Mouse (Mus musculus) heart, postnatal 14 days (tissue): ENCODE data around the gene Atp1a4. TPM values are rescaled to one million over a fixed set of nuclear protein-coding genes. Genes with fewer than 3 reads are reported as not detected.
A peak's percentile ranks its signal among the peaks of the same experiment; 100 is the strongest.
"Not testable (repeated sequence)": the region's sequence is repeated elsewhere in the genome, so short reads cannot be mapped to it uniquely, and the experiment has no call there.

Experiments used
- DNase-seq, 2 experiments: peaks; one replicate each; pipeline ENCODE4 v3.0.0; 2021 to 2022
- intact Hi-C: fragments of 180-260 bp; cut with DNase I; formaldehyde crosslinking; loops from one replicate; pipeline ENCODE4 v1.15.1; 2025
- total RNA-seq, 2 experiments: library from RNA; stranded (reverse); gene quantifications; 2 replicates each; pipeline ENCODE4 v1.2.3; 2021

Atp1a4 gene
- total RNA-seq, 2 experiments from 2014 or later: not detected

DNA sequence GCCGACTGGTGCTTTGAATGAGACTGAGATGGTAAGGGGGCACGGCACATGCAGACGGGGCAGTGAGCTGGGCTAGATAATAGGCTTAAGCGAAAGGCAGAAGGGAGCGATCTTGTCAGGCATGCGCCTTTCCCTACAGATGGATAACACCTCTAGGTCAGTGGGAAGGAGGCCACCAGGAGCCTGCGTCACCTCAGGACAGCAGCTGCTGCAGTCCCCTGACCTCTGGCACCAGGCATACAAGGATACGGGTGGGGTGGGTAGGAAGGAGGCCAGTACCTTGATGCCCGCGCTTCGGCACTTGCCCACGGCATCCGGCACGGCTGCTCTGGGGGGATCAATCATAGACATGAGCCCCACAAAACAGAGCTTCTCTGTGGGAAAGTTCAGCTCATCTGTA, 26.0 kb upstream of the Atp1a4 start:
- intact Hi-C loops: no loop called here
- no peak for DNase-seq

- intact Hi-C loops: no loop called here
- no peak for DNase-seq
Measured at GRCm38 (mm10) chr1:172283073-172283472, 24.9 kb upstream of the Atp1a4 start.

GRCm38 (mm10) chr1:172281522-172282254, 23.5 kb upstream of the Atp1a4 start:
- intact Hi-C loops: no loop called here
- DNase-seq: no peak

DNA sequence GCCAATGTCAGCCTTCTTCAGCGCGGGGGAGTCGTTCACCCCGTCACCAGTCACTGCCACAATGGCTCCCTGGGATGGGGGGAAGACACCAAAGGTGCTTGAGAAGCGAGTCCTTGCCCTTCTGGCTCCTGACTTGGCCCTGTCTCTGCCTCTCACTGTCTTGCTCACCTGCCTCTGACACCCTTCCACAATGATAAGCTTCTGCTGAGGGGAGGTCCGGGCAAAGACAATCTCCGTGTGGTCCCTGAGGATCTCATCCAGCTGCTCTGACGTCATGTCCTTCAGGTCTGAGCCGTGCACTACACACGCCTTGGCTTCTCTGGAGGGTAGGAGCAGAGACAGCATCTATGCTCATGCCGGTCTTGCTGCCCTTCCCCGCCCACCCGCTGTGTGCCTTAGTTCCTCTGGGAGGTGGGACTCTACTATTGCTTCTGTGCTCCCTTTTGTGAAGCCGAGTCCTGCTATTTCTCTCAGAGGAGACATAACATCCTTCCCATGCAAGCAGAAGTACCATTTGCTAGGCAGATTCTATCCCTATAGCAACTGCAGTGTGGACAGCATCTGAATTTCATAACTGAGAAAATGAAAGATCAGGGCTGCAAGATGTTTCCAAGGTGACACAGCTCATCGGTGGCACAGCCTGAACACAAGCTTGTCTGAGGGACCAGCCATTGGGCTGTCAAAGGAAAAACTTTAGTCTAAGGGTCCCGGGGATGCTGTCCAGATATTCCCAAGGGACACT, 21.7 kb upstream of the Atp1a4 start:
- intact Hi-C loops: no loop called here
- no peak for DNase-seq

- intact Hi-C loops: no loop called here
- DNase-seq: no peak
Measured at GRCm38 (mm10) chr1:172278328-172278727, 20.1 kb upstream of the Atp1a4 start.

GRCm38 (mm10) chr1:172277172-172277571, 19.0 kb upstream of the Atp1a4 start:
- DNase-seq: no peak
- intact Hi-C loops: no loop called here

DNA sequence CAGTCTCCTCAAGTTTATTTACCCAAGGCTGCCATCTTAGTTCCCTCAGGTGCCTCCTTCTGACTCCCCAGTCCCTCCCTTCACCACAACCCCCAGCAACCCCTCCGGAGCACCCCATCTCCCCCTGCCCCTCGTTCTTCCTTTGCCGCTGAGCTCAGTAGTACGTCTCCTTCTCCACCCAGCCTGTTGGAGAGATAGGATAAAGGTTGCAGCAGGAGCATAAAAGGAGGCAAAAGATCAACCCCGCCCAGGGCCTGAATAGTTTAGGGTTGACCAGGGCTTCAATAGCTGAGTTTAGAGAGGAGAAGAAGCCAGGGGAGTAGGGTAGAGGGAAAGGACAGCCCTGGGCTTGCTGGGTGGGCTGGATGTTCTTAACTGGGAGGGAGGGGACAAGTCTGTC, 16.3 kb upstream of the Atp1a4 start:
- DNase-seq: no peak
- intact Hi-C loops: no loop called here

DNA sequence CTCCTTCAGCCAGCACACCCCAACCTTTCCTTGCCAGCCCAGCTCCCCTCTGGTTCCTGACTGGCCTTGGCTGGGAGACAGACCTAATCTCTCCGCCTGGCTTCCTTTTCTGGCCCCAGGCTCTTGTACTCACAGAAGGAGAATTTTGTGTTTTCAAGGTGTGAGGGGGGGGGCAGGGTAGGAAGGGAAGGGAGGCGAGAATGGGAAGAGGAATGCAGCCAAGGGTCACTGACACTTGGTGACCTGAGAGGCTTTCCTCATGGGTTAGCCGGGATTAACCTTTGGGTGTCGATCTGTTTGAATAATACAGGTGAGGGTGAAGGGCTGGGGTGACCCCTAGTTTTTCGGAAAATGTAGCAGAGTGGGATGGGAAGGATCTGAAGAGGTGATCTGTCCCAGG, 15.9 kb upstream of the Atp1a4 start:
- no peak for DNase-seq
- intact Hi-C loops: no loop called here

DNA sequence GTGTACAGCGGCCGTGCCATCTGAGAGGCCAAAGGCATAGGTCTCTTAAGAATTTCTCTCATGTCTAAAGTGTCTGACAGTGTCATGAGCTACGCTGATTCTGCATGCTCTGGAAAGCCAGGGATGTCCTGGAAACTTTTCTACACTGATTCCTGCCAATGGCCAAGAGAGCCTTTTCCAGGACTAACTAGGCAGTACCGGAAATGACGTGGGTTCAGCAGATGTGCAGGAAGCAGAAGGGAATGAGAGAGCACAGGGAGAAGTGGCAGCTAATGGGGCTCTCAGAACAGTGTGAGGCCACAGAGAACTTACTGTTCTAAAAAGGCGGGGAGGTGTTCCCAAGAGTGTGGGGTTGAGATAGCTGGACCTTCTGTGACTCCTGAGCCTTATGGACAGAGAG, 15.2 kb upstream of the Atp1a4 start:
- intact Hi-C loops: no loop called here
- peak; percentile 33 to 55 for DNase-seq

GRCm38 (mm10) chr1:172271765-172272164, 13.6 kb upstream of the Atp1a4 start:
- intact Hi-C loops: no loop called here
- DNase-seq: no peak

- intact Hi-C loops: no loop called here
- DNase-seq: no peak
Measured at GRCm38 (mm10) chr1:172271208-172271607, 13.0 kb upstream of the Atp1a4 start.

GRCm38 (mm10) chr1:172261477-172262078, 3.4 kb upstream of the Atp1a4 start, which contains the start of gene Igsf8:
TSS of gene Igsf8 (plus strand) at chr1:172261641.
- intact Hi-C loops: no loop called here
- DNase-seq: no peak

GRCm38 (mm10) chr1:172247679-172248078, 10.5 kb downstream of the Atp1a4 start:
- DNase-seq: peak; percentile 39 to 63
- intact Hi-C loops: loop anchor here (5.0 kb wide), 1 partner anchor 85 kb away; no protein-coding TSS in a partner anchor

GRCm38 (mm10) chr1:172247216-172247615, 11.0 kb downstream of the Atp1a4 start:
- intact Hi-C loops: loop anchor here (5.0 kb wide), 1 partner anchor 85 kb away; no protein-coding TSS in a partner anchor
- DNase-seq: no peak

DNA sequence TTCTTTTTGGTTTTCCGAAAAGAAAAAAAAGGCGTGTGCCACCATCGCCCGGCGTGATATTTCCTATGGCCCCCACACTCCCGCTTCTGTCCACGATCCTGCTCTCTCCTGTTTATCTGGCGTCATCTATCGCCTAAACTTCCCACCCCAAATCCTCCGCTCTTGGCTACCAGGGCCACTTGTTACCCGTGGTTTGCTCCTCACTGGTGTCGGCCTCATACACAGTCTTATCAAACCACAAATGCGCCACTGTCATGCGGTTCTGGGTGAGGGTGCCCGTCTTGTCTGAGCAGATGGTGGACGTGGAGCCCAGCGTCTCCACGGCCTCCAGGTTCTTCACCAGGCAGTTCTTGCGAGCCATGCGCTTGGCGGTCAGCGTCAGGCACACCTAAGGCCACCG, 13.6 kb downstream of the Atp1a4 start:
- DNase-seq: not testable (repeated sequence)
- intact Hi-C loops: loop anchor here (5.0 kb wide), 1 partner anchor 82 kb away; no protein-coding TSS in a partner anchor

DNA sequence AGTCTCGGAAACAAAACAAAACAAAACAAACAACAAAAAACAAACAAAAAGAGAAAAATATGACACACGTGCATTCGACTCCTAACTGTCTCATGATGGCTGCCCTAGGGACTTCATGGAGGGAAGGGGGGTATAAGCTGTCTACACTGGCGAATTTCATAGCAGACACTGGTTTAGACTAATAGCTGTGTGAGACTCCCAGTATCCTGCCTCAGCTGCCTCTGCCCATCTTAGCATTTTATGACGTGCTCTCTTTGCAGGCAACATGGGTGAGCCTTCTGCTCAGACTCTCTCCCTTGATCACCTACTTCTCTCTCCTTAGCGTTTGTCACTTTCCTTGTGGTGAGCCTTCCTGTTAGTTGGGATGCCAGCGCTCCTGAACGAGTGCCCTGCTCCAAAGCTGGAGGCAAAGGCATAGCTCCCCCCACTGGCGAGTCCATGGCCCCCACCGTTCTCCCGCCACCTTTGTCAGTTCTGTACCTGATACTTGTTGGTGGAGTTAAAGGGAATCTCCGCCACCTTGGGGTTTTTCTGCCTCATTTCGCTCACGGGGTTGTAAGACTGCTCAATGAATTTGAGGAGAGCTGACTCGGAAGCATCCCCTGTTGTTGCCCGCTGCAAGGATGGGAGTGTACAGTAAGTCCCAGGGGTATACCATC, 14.5 kb downstream of the Atp1a4 start:
- DNase-seq: peak; percentile 38 to 59
- intact Hi-C loops: loop anchor here (2.0 kb wide), 1 partner anchor 19 kb away; no protein-coding TSS in a partner anchor

DNA sequence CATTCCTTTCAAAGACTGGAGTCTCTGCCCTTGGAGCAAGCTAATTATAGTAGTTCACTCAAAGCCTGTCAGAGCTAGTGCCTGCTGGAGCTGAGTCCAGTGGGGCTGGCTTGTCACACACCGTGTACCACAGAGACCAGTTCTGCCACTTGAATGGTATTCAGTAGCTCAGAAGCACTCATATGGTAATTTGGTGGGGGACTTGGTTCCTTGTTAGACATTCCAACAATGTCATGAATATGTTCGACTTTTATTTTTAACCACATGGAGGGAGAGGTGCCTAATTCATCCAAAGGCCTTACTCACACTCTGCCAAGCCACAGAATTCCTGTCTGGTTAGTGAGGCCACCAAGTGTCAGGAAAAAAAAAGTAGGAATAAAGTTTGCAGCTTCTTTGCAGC, 15.8 kb downstream of the Atp1a4 start:
- DNase-seq: peak in 1 of 2 experiments; percentile 46
- intact Hi-C loops: loop anchor here (2.0 kb wide), 1 partner anchor 18 kb away; no protein-coding TSS in a partner anchor

DNA sequence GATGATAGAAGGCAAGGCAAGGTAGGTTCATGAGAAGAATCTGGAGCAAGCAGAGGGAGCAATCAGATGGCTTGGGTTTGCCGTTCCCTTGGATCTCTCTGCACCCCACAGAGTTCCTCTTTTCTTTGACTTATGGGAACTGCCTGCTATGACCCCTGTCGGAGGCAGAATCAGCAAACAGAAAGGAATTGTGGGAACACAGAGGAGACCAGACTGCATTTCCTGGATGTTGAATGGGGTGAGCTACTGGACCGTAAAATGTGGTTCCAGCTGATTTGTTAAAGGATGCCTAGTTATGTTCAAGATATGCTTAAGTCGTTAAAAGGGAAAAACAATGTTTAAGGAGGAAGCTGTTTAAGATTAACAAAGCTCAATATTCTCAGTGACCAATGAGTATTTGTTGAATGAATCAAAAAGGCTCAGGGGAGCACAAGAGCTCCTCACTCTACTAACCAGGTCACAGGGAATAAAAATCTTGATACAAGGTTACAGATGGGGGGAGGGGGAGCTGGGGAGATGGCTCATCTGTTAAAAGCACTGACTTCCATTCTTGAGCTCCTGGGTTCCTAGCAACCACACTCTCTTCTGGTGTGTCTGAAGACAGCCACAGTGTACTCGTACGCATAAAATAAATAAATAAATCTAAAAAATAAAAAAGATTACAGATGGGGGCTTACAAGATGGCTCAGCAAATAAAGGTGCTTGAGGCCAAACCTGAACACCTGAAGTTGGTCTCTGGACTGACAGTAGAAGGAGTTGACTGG, 17.1 kb downstream of the Atp1a4 start:
- DNase-seq: no peak
- intact Hi-C loops: no loop called here

DNA sequence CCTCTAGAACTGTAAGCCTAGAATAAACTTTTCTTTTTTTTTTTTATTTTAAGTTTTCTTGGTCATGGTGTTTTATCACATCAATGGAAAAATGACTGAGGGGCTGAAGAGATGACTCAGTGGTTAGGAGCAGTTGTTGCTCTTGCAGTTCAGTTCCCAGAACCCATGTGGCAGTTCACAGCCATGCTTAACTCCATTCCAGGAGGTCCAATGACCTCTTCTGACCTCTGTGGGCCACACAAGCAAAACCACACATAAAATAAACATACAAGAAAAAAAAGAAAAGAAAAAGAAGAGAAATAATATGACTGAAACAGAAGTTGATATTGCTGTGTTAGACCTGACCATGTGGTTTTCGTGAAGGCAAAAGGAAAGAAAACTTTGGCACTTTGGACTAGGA, 29.0 kb downstream of the Atp1a4 start:
- no peak for DNase-seq
- intact Hi-C loops: no loop called here

DNA sequence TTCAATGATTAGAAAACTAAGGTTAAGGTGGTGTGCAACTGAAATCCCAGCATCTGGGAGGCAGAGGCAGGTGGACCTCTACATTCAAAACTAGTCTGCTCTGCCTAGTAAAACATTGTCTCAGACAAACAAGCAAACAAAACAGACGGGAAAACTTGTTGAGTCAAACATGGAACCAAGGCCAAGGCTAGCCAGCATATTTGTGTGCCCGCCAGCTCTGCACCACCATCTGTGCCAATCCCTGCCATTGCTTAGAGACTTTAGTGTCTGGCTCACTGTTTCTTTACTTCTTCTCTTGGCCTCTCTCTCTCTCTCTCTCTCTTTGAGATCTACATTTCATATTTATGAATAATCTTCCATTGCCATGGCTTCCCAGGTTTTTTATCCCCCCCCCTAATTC, 30.0 kb downstream of the Atp1a4 start:
- DNase-seq: no peak
- intact Hi-C loops: no loop called here
